Mouse (Mus musculus): Measurements from ENCODE around the gene Olfr653. TPM values are rescaled to one million over a fixed set of nuclear protein-coding genes. Genes with fewer than 3 reads are reported as not detected.

The Olfr653 gene
- polyA plus RNA-seq, 1 experiment from 2014 or later, result not detected

Other genes starting within 250 kb of the Olfr653 start
- not detected in 2 replicates for gene Trim34b, start 247.8 kb upstream of the Olfr653 start, polyA plus RNA-seq (2016; fragmentation: Nextera tagmentation; extraction: Ambion mirVana)
- 0.88 and 1.1 TPM in 2 replicates for gene Trim12c, start 224.0 kb upstream of the Olfr653 start, polyA plus RNA-seq (2016; fragmentation: Nextera tagmentation; extraction: Ambion mirVana)
- not detected in 2 replicates for gene Trim30b, start 207.4 kb upstream of the Olfr653 start, polyA plus RNA-seq (2016; fragmentation: Nextera tagmentation; extraction: Ambion mirVana)
- not detected in 2 replicates for gene Trim30c, start 176.5 kb upstream of the Olfr653 start, polyA plus RNA-seq (2016; fragmentation: Nextera tagmentation; extraction: Ambion mirVana)
- gene Trim30a, start 112.1 kb upstream of the Olfr653 start, polyA plus RNA-seq (2016; fragmentation: Nextera tagmentation; extraction: Ambion mirVana), result 0.77 and 0.89 TPM in 2 replicates
- gene Trim30d, start 69.5 kb upstream of the Olfr653 start, polyA plus RNA-seq (2016; fragmentation: Nextera tagmentation; extraction: Ambion mirVana), result 0.06 TPM in 1 of 2 replicates, not detected in the other
- not detected in 2 replicates for gene Olfr651, start 27.2 kb upstream of the Olfr653 start, polyA plus RNA-seq (2016; fragmentation: Nextera tagmentation; extraction: Ambion mirVana)
- not detected in 2 replicates for gene Olfr652, start 16.4 kb upstream of the Olfr653 start, polyA plus RNA-seq (2016; fragmentation: Nextera tagmentation; extraction: Ambion mirVana)
- gene Olfr654, start 9.7 kb downstream of the Olfr653 start, polyA plus RNA-seq (2016; fragmentation: Nextera tagmentation; extraction: Ambion mirVana), result not detected in 2 replicates
- gene Olfr655, start 24.5 kb downstream of the Olfr653 start, polyA plus RNA-seq (2016; fragmentation: Nextera tagmentation; extraction: Ambion mirVana), result not detected in 2 replicates
- not detected in 2 replicates for gene Olfr656, start 36.6 kb downstream of the Olfr653 start, polyA plus RNA-seq (2016; fragmentation: Nextera tagmentation; extraction: Ambion mirVana)
- not detected in 2 replicates for gene Olfr657, start 47.5 kb downstream of the Olfr653 start, polyA plus RNA-seq (2016; fragmentation: Nextera tagmentation; extraction: Ambion mirVana)
- gene Olfr658, start 70.0 kb downstream of the Olfr653 start, polyA plus RNA-seq (2016; fragmentation: Nextera tagmentation; extraction: Ambion mirVana), result 0.06 and 0.09 TPM in 2 replicates
- not detected in 2 replicates for gene Olfr659, start 89.4 kb downstream of the Olfr653 start, polyA plus RNA-seq (2016; fragmentation: Nextera tagmentation; extraction: Ambion mirVana)
- gene Olfr661, start 109.2 kb downstream of the Olfr653 start, polyA plus RNA-seq (2016; fragmentation: Nextera tagmentation; extraction: Ambion mirVana), result not detected in 2 replicates
- gene Usp17le, start 200.2 kb downstream of the Olfr653 start, polyA plus RNA-seq (2016; fragmentation: Nextera tagmentation; extraction: Ambion mirVana), result not detected in 2 replicates